In genomic region chr13:59363428-59363827, GRCm38 (mm10) we compare ENCODE assay signal across 23 mouse cellular contexts.
A peak's percentile ranks its signal among the peaks of the same experiment; 100 is the strongest.
DNase-seq lines count a peak whose midpoint lies in the region; ATAC-seq lines count a peak whose summit lies in the region.
"Had no signal": no experiment of that assay in that cellular context is flagged by ENCODE, and none has a peak within 500 bp of the region (broad histone marks: within the 10 kb centered on the region; RNA-seq: fewer than 3 reads in every experiment).

No protein-coding gene starts in this region.

- no peaks in the 10 kb centered on the region for H3K36me3 ChIP-seq in forebrain, embryonic 14.5 days (ENCODE audit: control insufficient read depth, insufficient read depth, low read length)
- no peaks in the 10 kb centered on the region for H3K36me3 ChIP-seq in forebrain, embryonic 13.5 days (ENCODE audit: poor library complexity, severe bottlenecking)
- H3K36me3 ChIP-seq: embryonic facial prominence, embryonic 10.5 days; hindbrain, embryonic 10.5 days; limb, embryonic 13.5 days; liver, embryonic 13.5 days had no signal

- intact Hi-C loops in left cerebral cortex, postnatal 14 days (cut with DNase I), result loop anchor here (10.0 kb wide), 1 partner anchor 559 kb away; the partner anchor contains the start of gene Ntrk2
- intact Hi-C loops in left cerebral cortex, postnatal 36 days (cut with DNase I), result loop anchor here (10.0 kb wide), 2 partner anchors 559 to 729 kb away; partner anchors contain the start of gene Ntrk2

- H3K4me2 ChIP-seq in forebrain, embryonic 14.5 days (ENCODE audit: low read length), result no peak overlapping the region
- H3K4me2 ChIP-seq in forebrain, embryonic 13.5 days, result no peak overlapping the region
- H3K4me2 ChIP-seq: limb, embryonic 13.5 days; liver, embryonic 13.5 days; lung, embryonic 14.5 days; midbrain, embryonic 11.5 days had no signal

- no peak overlapping the region for H3K9ac ChIP-seq in forebrain, embryonic 14.5 days (ENCODE audit: low read length)
- H3K9ac ChIP-seq in forebrain, embryonic 13.5 days, result no peak overlapping the region
- H3K9ac ChIP-seq: limb, embryonic 13.5 days; liver, embryonic 13.5 days; lung, embryonic 14.5 days had no signal

- peak; percentile 60 for DNase-seq in forebrain, embryonic 14.5 days (ENCODE audit: low spot score)
- peak; percentile 35 to 67 for DNase-seq in left cerebral cortex, postnatal 14 days (ENCODE audit: low spot score in 2 of 2)
- DNase-seq in left cerebral cortex, postnatal 36 days (ENCODE audit: low spot score in 2 of 2), result no peak
- DNase-seq in testis, postnatal 10 days (ENCODE audit: low spot score), result peak; percentile 50
- DNase-seq in testis, postnatal 14 days (ENCODE audit: low spot score), result no peak
- peak; percentile 44 for DNase-seq in right cerebral cortex, postnatal 4 days
- no peak for DNase-seq in heart, adult 11 months
- DNase-seq: adrenal gland, adult 2 months; cerebellum, adult 9-10 months; gastrocnemius, postnatal 36 days; kidney, adult 2 months; kidney, postnatal 10 days; liver, embryonic 13.5 days; lung, embryonic 14.5 days; spleen, adult 18-20 months; thymus, adult 18-20 months; thymus, postnatal 4 days had no signal

- H3K9me3 ChIP-seq in forebrain, embryonic 14.5 days (replicated peaks; ENCODE audit: control insufficient read depth, low read length), result no peaks in the 10 kb centered on the region
- no peaks in the 10 kb centered on the region for H3K9me3 ChIP-seq in forebrain, embryonic 13.5 days (replicated peaks)
- H3K9me3 ChIP-seq: embryonic facial prominence, embryonic 10.5 days; hindbrain, embryonic 10.5 days; limb, embryonic 13.5 days; liver, embryonic 13.5 days had no signal

- no peak for ATAC-seq in forebrain, embryonic 14.5 days
- ATAC-seq in forebrain, embryonic 13.5 days, result no peak

- H3K4me3 ChIP-seq in forebrain, embryonic 14.5 days (ENCODE audit: low read depth, low read length), result no peak overlapping the region
- no peak overlapping the region for H3K4me3 ChIP-seq in forebrain, embryonic 13.5 days
- H3K4me3 ChIP-seq: embryonic facial prominence, embryonic 10.5 days; hindbrain, embryonic 10.5 days; limb, embryonic 13.5 days; liver, embryonic 13.5 days had no signal

- H3K4me1 ChIP-seq in forebrain, embryonic 14.5 days (ENCODE audit: control insufficient read depth, insufficient read depth, low read length), result no peaks in the 10 kb centered on the region
- no peaks in the 10 kb centered on the region for H3K4me1 ChIP-seq in forebrain, embryonic 13.5 days
- H3K4me1 ChIP-seq: liver, embryonic 13.5 days had no signal

- no peak overlapping the region for H3K27ac ChIP-seq in forebrain, embryonic 14.5 days (ENCODE audit: low read depth, low read length)
- no peak overlapping the region for H3K27ac ChIP-seq in forebrain, embryonic 13.5 days
- H3K27ac ChIP-seq: embryonic facial prominence, embryonic 10.5 days; hindbrain, embryonic 10.5 days; limb, embryonic 13.5 days; liver, embryonic 13.5 days; macrophage had no signal

- H3K27me3 ChIP-seq in forebrain, embryonic 14.5 days (replicated peaks; ENCODE audit: control insufficient read depth, insufficient read depth, low read length), result no peaks in the 10 kb centered on the region
- no peaks in the 10 kb centered on the region for H3K27me3 ChIP-seq in forebrain, embryonic 13.5 days
- H3K27me3 ChIP-seq: liver, embryonic 13.5 days had no signal

- WGBS in forebrain, embryonic 14.5 days, result 53% methylated on average over 10 of the region's 10 CpGs
- WGBS in forebrain, embryonic 13.5 days, result 60% methylated on average over 10 of the region's 10 CpGs

Comparison
In these comparisons a context has a peak if more than half of its experiments do, and no peak if none do; other contexts are left out.
1. DNase-seq: peak in forebrain, embryonic 14.5 days (single experiment), left cerebral cortex, postnatal 14 days (2 of 2), testis, postnatal 10 days (single experiment) and right cerebral cortex, postnatal 4 days (single experiment); none in left cerebral cortex, postnatal 36 days (0 of 2), testis, postnatal 14 days (single experiment) and heart, adult 11 months (single experiment).